Mouse (Mus musculus) T-helper 1 cell (primary cell): ENCODE measurements around the gene Cit.

Experiments
- in situ Hi-C: fragments of 300-600 bp; cut with MboI, MseI; formaldehyde crosslinking; loops from one replicate; pipeline ENCODE4 v1.15.1; 2025; ENCODE audit warnings: high pct_unique_total_duplicates

Cit gene

DNA sequence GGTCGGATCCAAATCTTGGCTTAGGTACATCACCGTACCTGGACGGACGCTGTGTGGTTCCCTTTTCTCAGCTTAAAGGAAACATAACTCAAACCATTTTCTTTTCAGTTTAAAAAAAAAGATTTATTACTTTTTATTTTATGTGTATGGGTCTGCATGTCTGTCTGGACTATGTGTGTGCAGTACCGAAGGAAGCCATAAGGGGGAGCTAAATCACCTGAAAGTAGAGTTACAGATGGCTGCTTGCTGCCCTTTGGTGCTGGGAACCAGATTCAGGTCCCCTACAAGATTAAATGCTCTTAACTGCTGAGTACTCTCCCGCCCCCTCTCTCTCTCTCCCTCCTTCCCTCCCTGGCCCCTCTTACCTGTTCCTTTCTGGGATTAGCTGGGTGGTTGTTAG, 112.1 kb downstream of the Cit start:
- in situ Hi-C loops = no loop called here

DNA sequence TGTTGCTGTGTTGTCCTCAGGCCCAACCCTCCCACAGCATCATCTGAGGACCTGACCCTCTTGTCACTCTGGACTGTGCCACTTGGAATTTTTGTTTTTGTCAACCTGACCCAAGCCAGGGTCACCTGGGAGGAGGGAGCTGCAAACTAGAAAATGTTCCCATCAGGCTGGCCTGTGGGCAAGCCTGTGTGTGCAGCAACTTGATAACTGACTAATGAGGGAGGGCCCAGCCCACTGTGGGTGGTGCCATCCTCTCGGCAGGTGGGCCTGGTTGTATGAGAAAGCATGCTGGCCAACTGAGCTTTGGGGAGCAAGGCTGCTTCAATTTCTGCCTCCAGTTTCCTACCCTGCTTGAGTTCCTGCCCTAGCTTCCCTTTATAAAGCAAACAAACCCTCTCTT, 113.3 kb downstream of the Cit start:
- in situ Hi-C loops = no loop called here

DNA sequence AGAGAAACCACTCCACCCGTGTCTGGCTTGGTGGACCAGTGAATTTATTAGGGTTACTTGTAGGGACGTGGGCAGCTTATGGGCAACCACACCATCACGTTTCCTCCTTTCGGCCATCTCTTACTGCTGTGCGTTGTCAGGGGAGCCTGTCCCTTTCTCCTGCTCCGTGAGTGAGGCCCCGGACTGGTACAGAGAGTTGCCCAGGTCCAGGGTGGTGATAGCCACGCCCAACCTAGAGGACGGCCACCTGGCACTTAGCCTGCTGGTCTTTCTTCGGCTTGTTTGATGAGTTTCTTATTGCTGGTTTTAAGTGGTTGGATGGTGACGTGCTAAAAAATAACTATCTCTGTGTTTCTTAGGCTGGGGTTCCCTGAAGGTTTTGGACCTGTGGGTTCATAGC, 113.7 kb downstream of the Cit start:
- in situ Hi-C loops = no loop called here

DNA sequence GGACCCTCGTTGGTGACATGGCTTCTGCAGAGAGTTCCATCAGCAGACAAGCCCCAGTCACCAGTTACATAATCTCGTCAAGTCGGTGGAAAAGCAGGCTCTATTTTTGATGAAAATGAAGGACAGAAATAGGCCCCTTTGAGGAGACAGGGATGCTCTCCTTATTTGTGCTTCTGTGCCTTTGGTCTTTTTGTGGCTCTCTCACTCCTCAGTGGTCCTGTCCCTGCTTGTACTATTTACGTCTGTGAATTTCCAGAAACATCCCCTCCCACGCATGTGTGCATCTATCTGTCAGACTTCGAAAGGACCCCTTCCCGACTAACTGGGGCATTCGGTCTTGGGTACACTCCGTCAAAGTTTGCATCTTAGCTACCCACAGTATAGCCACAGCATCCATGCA, 116.7 kb downstream of the Cit start:
- in situ Hi-C loops = no loop called here

DNA sequence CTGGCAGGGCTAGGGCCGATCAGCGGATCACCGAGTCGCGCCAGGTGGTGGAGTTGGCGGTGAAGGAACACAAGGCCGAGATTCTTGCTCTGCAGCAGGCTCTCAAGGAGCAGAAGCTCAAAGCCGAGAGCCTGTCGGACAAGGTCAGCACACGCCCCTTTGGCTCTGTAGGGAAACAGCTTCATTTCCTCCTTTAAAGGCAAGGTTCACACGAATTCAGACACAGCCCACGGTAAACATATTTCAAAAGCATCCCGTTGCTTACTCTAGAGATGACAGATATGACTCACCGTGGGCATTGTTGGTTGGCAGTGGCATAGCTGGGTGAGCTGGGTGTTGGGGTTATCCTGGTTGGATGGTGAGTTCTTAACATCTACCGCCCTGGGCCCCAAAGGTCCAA, 126.2 kb downstream of the Cit start:
- in situ Hi-C loops = no loop called here

DNA sequence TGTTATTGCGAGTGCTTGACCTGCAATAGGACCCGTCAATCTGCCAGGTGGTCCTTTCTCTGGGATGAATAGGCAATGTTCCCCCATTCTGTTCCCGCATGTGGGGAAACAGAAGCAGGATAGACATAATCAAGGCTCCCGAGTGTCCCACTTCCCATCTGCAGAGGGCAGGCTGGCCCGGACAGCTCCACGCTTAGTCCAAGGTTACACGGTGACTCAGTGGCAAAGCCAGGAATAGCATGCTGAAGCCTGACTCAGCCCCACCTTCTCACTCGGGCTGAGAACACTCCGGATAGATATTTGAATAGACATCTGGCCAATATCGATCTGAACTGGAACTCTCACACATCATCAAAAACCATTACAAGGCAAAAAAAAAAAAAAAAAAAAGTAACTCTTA, 130.6 kb downstream of the Cit start:
- in situ Hi-C loops = no loop called here

DNA sequence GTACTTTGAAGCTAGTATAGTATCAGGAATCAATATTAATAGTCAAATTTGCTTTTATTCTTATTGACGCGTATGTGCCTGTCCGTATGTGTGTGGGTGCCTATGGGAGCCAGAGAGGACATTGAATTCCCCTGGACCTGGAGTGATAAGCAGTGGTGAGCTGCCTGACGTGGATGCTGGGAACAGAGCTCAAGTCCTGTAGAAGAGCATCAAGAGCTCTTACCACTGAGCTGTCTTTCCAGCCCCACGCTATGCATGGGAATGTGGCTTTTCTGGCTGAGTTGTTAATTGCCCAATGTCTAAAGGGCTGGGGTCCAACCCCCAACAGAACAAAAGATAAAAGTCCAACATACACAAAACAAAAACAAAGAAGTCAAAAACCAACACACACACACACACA, 131.4 kb downstream of the Cit start:
- in situ Hi-C loops = no loop called here

DNA sequence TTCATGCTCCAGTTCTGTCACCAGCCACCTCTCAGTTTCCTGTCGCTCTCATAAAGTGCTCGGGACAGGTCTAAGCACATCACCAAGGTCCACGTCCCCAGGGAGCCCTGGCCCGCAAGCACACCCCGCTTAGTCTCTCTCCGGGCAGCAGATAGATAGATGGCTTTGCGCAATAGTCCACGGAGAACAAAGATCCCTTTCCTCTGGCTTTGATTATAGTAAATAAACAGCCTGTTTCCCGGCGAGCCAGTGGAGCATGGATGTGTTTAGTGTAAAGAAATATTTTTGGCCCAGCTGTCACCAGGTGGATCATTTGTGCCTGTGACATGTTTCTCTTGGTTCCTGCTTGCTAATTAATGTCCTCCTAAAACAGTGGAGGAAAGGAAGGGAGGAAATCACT, 132.2 kb downstream of the Cit start:
- in situ Hi-C loops = no loop called here

DNA sequence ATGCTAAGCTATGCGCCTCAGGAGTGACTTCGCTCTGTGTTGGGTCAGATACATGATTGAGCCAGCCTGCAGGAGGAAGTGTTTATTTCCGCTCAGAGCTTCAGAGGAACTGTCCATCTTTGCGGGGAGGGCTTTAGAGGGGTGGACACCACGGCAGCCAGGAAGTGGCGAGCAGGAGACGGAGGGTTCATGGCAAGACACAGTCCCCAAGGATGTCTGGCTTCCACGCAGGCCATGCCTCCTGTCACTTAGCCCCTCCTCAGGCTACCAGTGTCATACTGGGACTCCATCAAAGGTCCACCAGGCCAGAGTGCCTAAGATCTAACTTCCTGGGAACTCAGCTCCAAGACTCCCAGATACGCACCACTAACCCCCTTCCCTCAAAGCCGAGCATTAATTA, 132.7 kb downstream of the Cit start:
- in situ Hi-C loops = no loop called here

DNA sequence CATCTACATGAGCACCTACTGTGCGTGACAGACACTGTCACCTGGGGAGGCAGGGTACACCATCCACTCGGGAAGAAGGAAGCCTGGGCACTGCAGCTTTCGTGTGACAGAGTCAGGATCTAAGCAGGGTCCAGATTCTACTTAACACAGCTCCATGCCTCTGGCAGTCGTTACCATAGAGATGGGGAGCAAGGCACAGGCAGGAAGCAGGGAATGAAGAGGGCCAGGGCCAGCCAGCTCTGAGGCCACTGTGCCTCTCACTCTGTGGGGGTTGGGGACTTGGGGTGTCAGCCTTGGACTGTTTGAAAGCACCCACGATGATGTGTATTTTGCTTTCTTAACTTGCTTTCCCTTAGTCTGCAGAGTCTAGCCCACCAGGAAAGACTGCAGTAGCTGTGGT, 133.2 kb downstream of the Cit start:
- in situ Hi-C loops = no loop called here

DNA sequence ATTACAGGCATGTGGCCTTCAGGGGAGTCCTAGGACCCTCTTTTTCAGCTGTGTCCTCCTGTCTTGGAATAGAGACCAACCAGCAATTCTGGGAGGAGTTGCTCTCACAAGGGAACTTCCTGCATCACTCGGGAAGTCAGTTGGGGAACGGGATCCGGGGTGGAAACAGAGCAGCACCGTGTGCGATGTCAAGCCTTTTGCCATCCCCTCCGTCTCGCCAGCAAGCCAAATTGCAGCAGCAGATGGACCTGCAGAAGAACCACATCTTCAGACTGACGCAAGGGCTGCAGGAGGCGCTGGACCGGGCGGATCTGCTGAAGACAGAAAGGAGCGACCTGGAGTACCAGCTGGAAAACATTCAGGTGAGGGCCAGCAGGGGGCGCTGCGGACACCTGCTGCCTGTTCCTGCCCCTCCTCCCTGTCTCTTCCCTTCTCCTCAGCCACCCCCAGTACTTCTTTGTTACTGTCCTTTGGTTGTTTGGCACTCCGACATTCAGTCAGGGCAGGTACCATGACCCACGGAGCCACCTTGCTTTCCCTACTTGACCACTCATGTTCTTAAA, 134.1 kb downstream of the Cit start:
- in situ Hi-C loops = no loop called here

DNA sequence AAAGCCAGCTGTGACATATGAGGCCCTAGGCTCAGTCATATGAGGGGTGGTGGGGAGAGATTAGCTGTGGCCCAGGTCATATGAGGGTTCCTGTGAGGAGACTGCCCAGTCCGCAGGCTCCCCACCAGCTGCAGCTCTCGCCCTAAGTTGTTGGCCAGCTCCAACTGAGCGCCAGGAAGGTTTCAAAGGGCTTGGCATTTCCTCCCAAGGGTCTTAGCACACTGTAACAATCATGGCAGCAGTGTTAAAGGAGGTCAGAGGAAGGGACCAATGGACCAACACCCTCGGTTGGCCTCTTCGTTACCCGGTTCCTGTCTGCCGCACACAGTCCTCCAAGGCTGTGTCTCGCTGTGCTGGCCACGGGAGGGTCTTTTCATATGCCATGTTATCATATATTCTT, 135.5 kb downstream of the Cit start:
- in situ Hi-C loops = no loop called here

DNA sequence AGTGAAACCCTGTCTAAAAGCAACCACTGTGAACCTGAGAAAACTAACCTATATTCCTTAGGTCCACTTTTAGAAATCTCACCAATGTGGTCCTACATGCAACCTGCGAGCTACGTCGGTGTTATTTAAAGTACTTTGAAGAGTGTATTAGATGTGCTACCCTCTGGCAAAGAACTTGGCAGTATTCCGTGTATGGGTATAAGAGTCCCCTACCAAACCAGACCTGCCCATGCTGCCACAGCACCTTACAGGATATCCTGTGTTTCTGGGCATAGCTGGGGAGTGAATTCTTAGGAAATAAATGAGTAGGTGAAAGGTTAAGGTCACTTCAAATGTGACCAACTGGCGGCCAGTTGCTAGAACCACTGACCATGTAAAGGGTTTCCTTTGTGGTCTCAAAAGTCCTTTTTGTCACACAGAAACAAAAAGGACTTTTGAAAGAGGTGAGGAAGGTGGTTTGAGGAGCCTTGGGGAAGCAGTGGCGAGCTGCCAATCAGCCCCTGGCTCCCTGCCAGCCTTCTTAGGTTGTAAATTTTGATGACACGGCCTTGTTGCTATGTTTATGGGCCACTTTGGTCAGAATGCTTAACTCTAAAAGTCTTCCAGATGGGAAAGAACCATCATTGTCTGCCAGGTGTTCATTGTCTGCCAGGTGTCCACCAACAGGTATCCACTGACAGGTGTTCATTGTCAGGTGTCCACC, 137.7 kb downstream of the Cit start:
- in situ Hi-C loops = no loop called here

DNA sequence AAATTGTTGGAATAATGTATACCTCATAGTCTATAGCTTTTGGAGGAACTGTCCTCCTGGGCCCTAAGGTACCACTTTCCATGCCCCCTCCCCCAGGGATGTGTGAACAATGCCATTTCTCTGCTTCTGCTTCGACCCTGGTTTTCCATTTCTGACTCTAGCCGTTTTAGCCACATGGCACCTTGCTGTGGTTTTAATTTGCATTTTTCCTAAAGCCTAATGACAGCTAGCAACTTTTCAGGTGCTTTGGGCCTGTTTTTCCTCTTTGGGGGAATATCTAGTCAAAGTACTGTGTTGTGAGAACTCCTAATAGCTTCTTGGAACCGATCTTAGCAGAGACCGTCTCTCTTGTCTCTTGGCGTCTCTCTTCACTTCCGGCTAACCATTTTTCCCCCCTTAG, 139.3 kb downstream of the Cit start:
- in situ Hi-C loops = no loop called here

DNA sequence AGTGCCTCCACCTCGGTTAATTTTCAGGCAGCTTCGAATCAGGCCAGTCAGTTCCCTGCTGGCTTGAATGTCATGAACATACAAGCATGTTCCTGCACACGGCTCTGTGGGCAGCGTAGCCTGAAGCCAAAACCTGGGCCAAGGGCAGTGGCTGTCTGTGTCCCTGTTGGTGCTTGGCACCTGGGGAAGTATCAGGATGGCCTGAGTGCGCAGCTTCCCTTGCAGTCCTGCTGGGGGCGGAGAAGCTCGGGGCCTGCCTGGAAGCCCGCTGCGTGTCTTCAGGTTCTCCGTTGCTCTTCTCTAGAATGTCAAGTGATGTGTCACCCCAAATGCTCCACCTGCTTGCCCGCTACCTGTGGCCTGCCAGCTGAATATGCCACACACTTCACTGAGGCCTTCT, 140.0 kb downstream of the Cit start:
- in situ Hi-C loops = no loop called here

DNA sequence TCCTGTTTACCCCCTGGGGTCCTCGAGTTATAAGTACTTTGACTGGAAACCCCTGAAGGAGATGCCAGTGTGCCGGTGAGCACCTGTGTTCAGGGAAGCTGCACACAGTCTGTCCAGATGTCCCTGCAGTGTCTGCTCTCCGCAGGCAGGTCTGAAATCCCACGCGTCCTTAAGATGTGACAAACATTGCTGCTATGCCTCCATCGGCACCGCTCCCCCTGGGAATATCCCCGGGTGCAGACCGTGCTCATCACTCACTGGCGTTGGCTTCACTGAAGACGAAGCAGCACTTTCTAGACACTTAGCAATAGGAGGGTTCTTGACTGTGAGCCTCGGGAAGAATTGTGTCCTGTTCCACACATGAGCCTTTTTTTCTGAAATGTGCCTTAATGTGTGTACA, 142.2 kb downstream of the Cit start:
- in situ Hi-C loops = no loop called here

DNA sequence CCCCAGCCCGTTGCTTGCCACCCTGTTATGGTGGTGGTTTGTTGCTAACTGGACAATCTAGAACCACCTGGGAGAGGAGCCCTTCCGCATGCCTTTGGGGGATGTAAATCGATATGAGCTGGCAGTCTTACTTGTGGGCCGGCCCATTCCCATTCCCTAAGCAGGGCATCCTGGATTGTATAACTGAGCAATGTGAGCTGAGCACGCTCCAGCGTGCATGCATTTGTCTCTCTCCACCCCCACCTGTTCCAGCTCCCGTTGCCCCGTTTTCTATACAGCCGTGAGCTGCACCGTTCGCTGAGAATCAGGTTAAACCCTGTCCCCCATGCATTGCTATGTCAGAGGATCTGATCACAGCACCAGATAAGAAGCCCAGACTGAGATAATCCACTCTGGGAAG, 146.6 kb downstream of the Cit start:
- in situ Hi-C loops = no loop called here

DNA sequence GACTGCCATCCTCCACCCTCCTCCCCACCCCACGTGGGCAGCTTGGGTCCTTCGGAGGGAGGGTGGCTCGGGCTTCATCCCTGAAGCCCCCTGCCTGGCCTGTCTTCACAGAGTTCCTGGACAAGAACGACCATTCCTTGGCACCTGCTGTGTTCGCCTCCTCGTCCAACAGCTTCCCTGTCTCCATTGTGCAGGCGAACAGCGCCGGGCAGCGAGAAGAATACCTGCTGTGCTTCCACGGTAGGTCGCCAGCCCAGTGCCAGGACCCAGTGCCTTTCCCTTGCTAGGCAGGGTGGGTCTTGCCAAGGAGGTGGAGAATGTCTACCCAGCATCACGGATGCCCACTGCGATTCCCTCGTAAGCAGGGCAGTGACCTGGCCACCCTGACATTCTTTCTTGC, 149.0 kb downstream of the Cit start:
- in situ Hi-C loops = no loop called here

DNA sequence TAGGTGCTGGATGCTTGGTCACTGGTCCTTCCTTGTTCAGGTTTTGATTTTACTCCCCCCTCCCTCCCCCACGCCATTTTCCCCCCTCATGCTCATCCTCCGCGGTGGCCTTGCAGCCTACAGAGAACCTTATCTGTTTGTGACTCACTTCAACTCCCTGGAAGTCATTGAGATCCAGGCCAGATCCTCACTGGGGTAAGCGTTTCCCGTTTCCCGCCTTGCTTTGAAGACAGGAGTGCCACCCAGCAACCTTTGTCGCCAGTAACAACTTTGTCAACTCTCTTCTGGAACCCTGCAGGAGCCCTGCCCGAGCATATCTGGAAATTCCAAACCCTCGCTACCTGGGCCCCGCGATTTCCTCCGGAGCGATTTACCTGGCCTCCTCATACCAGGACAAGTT, 152.3 kb downstream of the Cit start:
- in situ Hi-C loops = no loop called here

DNA sequence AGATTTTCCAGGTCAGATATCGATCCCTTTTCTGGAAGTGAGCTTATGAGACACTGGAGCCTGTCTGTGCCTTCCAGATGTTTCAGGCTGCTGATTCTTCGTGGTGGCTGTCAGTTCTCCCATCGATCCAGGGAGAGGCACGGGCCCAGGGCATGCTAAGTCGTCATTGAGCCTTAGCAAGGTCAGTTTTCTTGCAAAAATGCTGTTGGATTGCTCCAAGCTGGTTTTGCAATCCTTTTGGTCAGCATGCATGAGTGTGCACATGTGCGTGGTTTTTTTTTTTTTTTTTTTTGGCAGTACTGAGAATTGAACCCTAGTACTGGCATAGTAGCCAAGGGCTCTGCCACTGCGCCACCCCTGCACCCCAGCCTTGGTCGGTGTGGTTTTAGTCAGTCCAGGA, 158.1 kb downstream of the Cit start:
- in situ Hi-C loops = no loop called here

DNA sequence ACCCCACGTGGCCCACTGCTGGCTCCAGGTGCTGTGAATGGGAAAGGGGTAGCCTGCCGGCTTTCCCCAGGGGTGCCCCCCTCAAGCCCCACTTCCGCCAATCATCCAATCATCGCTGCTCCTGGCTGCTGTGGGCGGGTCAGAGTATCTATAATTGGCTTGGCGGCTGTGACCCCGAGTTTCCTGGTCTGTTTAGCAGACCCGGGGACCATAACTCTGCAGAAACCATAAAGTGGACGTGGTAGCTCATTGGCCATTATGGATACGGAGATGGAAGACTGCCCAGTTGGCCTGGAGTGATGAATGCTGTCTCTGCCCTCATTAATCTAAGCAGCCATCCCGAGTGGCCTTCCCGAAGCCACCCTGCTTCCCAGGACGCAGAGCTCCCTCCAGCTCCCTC, 158.7 kb downstream of the Cit start:
- in situ Hi-C loops = no loop called here

DNA sequence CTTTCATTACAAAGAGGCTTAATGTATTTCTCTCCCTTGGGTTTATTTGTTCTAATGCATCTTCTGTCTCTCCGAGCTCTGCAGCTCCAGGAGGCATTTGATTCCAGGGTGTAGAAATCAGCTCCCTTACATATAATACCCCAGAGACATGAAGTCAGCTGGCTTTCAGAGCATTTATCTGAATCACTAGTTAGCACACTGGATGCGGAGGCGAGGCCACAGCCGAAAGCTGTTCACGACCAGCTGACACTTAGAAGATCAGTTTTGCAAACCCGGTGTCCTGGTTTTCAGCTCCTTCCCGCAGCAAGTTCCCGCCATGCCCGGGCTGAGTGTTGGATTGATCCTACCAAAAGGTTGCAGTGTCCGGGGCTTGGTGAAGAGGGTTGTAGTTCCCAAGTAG, 159.2 kb downstream of the Cit start:
- in situ Hi-C loops = no loop called here

DNA sequence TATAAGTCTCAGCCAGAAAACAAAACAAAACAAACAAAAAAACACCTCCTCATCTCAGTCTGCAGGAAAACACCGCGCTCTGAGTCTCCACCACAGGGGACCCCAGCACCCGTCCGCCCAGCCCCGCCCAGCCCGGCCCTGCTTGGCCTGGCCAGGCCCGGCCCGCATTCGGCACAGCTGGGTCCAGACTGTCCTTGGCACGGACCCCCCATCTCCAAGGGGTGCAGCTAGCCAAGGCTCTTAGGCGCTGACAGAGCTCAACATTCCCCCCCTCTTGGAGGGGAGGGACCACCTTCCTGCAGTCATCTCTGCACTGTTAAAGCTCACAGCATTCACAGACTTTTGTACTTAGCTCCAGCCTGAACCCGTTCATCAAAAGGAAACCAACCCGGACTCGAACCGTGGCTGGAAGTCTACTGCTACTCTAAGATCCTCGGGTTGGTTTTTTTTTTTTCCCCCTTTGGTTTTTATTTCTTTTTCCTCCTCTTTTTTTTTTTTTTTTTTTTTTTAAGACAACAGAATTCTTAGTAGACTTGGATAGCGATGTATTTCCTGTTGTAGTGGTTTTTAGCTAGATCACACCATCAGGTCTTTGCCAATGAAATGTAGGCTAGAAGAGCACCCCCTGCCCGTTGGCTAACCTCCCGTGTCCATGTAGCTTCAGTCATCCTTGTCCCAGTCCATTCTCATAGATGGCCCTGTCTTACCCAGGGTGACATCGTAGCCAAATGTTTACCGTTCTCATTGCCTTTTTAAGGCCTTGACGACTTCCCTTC, 161.4 kb downstream of the Cit start:
- in situ Hi-C loops = no loop called here
